Mouse (Mus musculus): Measurements from ENCODE around the gene Ccdc162. TPM values are rescaled to one million over a fixed set of nuclear protein-coding genes. Genes with fewer than 3 reads are reported as not detected.

The Ccdc162 gene
- polyA plus RNA-seq, 1 experiment from 2014 or later: 0.69 TPM

DNA sequence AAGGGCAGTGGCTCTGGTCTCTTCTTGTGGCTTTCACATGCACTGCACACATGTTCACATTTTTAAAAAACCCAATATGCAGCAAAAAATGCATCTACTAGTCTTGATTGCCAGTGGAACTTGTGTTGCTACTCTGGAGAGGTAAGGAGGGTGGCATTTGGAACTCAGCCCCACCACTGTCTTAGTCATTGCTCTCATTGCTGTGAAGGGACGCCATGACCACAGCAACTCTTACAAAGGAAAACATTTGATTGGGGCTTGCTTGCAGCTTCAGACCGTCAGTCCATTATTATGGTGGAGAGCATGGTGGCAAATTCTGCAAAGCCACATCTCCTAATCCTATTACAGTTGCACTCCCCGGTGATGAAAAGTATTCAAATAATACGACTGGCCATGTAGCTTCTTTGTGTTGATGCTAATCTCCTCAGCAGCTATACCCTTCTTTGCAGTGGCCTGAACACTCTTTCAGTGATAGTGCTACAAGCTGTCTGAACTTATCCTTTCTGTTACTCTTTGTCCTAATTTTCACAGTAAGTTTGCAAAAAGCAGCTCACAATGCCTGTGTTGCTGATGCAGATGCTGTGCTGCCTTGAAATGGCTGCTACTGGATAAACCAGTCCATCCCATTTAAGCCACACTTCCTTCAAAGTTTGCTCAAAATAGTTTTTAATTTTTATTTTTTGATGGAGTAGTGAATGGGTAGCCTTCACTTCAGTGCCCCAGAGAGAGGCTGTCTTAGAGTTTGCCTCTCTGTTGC lies 179.0 kb downstream of the Ccdc162 start:
- TF ChIP-seq CTCF (IDR thresholded peaks at IDR 0.05; ENCODE audit: low read depth) (no peak), EP300 (optimal IDR thresholded peaks at IDR 0.05) (no peak)
- Histone ChIP-seq H3K9ac (ENCODE audit: low read length) (no peak overlapping the region), H3K4me2 (replicated peaks; ENCODE audit: low read depth) (no peak overlapping the region), H3K9me3 (ENCODE audit: control insufficient read depth, low read length) (no peaks in the 10 kb centered on the region), H3K27ac (replicated peaks) (no peak overlapping the region), H3K36me3 (ENCODE audit: control insufficient read depth, insufficient read depth, low read length) (peaks cover 9% of the 10 kb centered on the region), H3K4me1 (replicated peaks; ENCODE audit: control insufficient read depth, insufficient read depth) (no peaks in the 10 kb centered on the region), H3K4me3 (ENCODE audit: low read depth, low read length) (no peak overlapping the region), H3K27me3 (ENCODE audit: control insufficient read depth, insufficient read depth, low read length) (no peaks in the 10 kb centered on the region)
- DNase-seq (ENCODE audit: low spot score) (no peak), ATAC-seq (ENCODE audit: low FRiP score, low TSS enrichment) (no peak)
- WGBS: 94% methylated on average over 4 of the region's 4 CpGs

DNA sequence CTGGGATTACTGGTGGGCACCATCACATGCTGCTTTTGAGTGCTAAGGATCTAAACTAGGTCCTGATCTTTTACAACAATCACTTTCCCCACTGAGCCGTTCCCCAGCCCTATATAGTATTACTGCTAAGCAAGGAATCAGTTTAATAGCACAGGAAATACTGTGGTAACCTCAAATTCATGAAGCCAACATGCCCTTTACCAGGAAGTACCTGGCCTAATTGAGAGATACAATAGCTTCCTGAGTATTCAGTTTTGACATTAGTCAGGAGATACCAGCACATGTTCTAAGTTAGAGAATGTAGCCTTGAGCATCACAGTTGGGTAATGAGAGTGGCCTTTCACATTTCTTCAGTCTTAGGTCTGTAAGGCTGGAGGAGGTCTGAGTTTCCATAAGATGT lies 179.7 kb downstream of the Ccdc162 start:
- no peak for DNase-seq (ENCODE audit: low spot score)
- Histone ChIP-seq H3K27ac (replicated peaks) (no peak overlapping the region), H3K27me3 (ENCODE audit: control insufficient read depth, insufficient read depth, low read length) (no peaks in the 10 kb centered on the region), H3K4me3 (ENCODE audit: low read depth, low read length) (no peak overlapping the region), H3K9ac (ENCODE audit: low read length) (no peak overlapping the region), H3K4me2 (replicated peaks; ENCODE audit: low read depth) (no peak overlapping the region), H3K4me1 (replicated peaks; ENCODE audit: control insufficient read depth, insufficient read depth) (no peaks in the 10 kb centered on the region), H3K36me3 (ENCODE audit: control insufficient read depth, insufficient read depth, low read length) (peaks cover 9% of the 10 kb centered on the region), H3K9me3 (ENCODE audit: control insufficient read depth, low read length) (no peaks in the 10 kb centered on the region)
- ATAC-seq (ENCODE audit: low FRiP score, low TSS enrichment): no peak
- no peak for TF ChIP-seq EP300 (optimal IDR thresholded peaks at IDR 0.05)
- no peak for TF ChIP-seq CTCF (IDR thresholded peaks at IDR 0.05; ENCODE audit: low read depth)
- WGBS: 95% methylated on average over 1 of the region's 1 CpGs

DNA sequence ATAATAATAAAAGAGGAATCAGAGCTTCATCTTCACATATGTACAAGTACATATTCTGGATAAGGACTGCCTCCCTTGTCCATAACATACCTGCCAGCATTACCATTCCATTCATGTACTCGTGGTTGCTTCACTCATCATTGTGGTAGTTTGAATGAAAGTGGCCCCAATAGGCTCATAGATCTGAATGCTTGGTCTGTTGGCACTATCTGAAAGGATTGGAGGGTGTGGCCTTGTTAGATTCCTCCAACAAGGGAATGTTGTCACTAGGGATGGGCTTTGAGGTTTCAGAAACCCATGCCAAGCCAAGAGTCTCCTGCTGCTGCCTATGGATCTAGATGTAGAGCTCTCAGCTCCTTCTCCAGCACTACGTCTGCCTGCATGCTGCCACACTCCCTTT lies 180.4 kb downstream of the Ccdc162 start:
- peaks cover 9% of the 10 kb centered on the region for H3K36me3 ChIP-seq (ENCODE audit: control insufficient read depth, insufficient read depth, low read length)
- H3K4me1 ChIP-seq (replicated peaks; ENCODE audit: control insufficient read depth, insufficient read depth): no peaks in the 10 kb centered on the region
- H3K9me3 ChIP-seq (ENCODE audit: control insufficient read depth, low read length): no peaks in the 10 kb centered on the region
- no peak for ATAC-seq (ENCODE audit: low FRiP score, low TSS enrichment)
- TF ChIP-seq EP300 (optimal IDR thresholded peaks at IDR 0.05) (no peak), CTCF (IDR thresholded peaks at IDR 0.05; ENCODE audit: low read depth) (no peak)
- no peak overlapping the region for H3K27ac ChIP-seq (replicated peaks)
- H3K27me3 ChIP-seq (ENCODE audit: control insufficient read depth, insufficient read depth, low read length): no peaks in the 10 kb centered on the region
- 83% methylated on average over 2 of the region's 2 CpGs for WGBS
- H3K4me3 ChIP-seq (ENCODE audit: low read depth, low read length): no peak overlapping the region
- no peak for DNase-seq (ENCODE audit: low spot score)
- H3K4me2 ChIP-seq (replicated peaks; ENCODE audit: low read depth): no peak overlapping the region
- no peak overlapping the region for H3K9ac ChIP-seq (ENCODE audit: low read length)

DNA sequence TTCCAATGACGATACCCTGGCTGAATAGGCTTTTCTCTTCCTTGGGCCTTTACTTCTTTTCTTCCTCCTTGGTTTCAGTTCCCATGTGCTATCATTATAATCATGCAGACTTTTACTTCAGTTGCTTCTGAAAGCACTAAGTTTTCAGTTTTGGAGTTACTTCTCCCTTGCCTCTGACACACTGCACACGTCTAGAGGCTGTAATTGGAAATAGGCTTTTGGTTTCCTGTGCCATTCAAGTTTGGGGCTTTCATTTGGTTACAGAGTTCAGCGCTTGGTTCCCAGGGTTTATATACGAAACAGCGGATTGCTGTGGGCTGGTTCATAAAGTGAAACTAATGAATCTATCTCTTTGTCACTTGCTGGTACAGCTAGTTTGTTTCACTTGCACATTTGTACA lies 186.5 kb downstream of the Ccdc162 start:
- Histone ChIP-seq H3K9me3 (ENCODE audit: control insufficient read depth, low read length) (no peaks in the 10 kb centered on the region), H3K27ac (replicated peaks) (no peak overlapping the region), H3K36me3 (ENCODE audit: control insufficient read depth, insufficient read depth, low read length) (peaks cover 20% of the 10 kb centered on the region), H3K4me1 (replicated peaks; ENCODE audit: control insufficient read depth, insufficient read depth) (no peaks in the 10 kb centered on the region), H3K9ac (ENCODE audit: low read length) (no peak overlapping the region), H3K4me3 (ENCODE audit: low read depth, low read length) (no peak overlapping the region), H3K4me2 (replicated peaks; ENCODE audit: low read depth) (no peak overlapping the region), H3K27me3 (ENCODE audit: control insufficient read depth, insufficient read depth, low read length) (no peaks in the 10 kb centered on the region)
- ATAC-seq (ENCODE audit: low FRiP score, low TSS enrichment): no peak
- no peak for DNase-seq (ENCODE audit: low spot score)
- TF ChIP-seq CTCF (IDR thresholded peaks at IDR 0.05; ENCODE audit: low read depth) (no peak), EP300 (optimal IDR thresholded peaks at IDR 0.05) (no peak)
- WGBS: 84% methylated on average over 5 of the region's 5 CpGs

DNA sequence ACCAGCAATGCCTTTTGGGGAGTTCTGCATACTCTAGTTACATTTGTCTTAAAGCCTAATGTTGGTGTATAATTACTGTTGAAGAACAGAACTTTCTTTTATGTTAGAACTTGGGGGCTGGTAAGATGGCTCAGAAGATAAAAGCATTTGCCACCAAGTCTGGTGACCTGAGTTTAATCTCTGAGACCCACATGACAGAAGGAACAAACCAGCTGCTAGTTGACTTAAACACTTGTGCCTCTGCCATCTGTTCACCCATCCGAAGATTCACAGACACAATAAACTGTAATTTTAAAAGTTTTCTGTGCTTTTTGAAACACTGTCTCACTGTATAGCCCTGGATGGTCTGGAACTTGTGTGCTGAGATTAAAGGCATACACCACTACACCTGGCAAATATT lies 190.7 kb downstream of the Ccdc162 start:
- Histone ChIP-seq H3K27ac (replicated peaks) (no peak overlapping the region), H3K4me2 (replicated peaks; ENCODE audit: low read depth) (no peak overlapping the region), H3K9me3 (ENCODE audit: control insufficient read depth, low read length) (no peaks in the 10 kb centered on the region), H3K4me3 (ENCODE audit: low read depth, low read length) (no peak overlapping the region), H3K9ac (ENCODE audit: low read length) (no peak overlapping the region), H3K27me3 (ENCODE audit: control insufficient read depth, insufficient read depth, low read length) (no peaks in the 10 kb centered on the region), H3K36me3 (ENCODE audit: control insufficient read depth, insufficient read depth, low read length) (peaks cover 15% of the 10 kb centered on the region), H3K4me1 (replicated peaks; ENCODE audit: control insufficient read depth, insufficient read depth) (no peaks in the 10 kb centered on the region)
- DNase-seq (ENCODE audit: low spot score): no peak
- ATAC-seq (ENCODE audit: low FRiP score, low TSS enrichment): no peak
- 69% methylated on average over 1 of the region's 1 CpGs for WGBS
- no peak for TF ChIP-seq CTCF (IDR thresholded peaks at IDR 0.05; ENCODE audit: low read depth)
- TF ChIP-seq EP300 (optimal IDR thresholded peaks at IDR 0.05): no peak

- no peak for TF ChIP-seq CTCF (IDR thresholded peaks at IDR 0.05; ENCODE audit: low read depth)
- TF ChIP-seq EP300 (optimal IDR thresholded peaks at IDR 0.05): no peak
- DNase-seq (ENCODE audit: low spot score) (no peak), ATAC-seq (ENCODE audit: low FRiP score, low TSS enrichment) (no peak)
- Histone ChIP-seq H3K36me3 (ENCODE audit: control insufficient read depth, insufficient read depth, low read length) (peaks cover 7% of the 10 kb centered on the region; the same call in 1 of the 2 replicates), H3K27me3 (ENCODE audit: control insufficient read depth, insufficient read depth, low read length) (no peaks in the 10 kb centered on the region), H3K27ac (replicated peaks) (no peak overlapping the region), H3K4me1 (replicated peaks; ENCODE audit: control insufficient read depth, insufficient read depth) (no peaks in the 10 kb centered on the region), H3K9ac (ENCODE audit: low read length) (no peak overlapping the region), H3K4me3 (ENCODE audit: low read depth, low read length) (no peak overlapping the region), H3K9me3 (ENCODE audit: control insufficient read depth, low read length) (no peaks in the 10 kb centered on the region), H3K4me2 (replicated peaks; ENCODE audit: low read depth) (no peak overlapping the region)
- WGBS: 27% methylated on average over 3 of the region's 3 CpGs
Observed at GRCm38 (mm10) chr10:41523386-41523785, 193.0 kb downstream of the Ccdc162 start.

All from stomach, postnatal 0 days (tissue).